Mouse (Mus musculus) heart, embryonic 10.5 days (tissue): ENCODE data around the gene Ccdc92. TPM values are rescaled to one million over a fixed set of nuclear protein-coding genes. Genes with fewer than 3 reads are reported as not detected.

Experiments
- DNase-seq: peaks from one replicate; pipeline ENCODE4 v3.0.0-alpha.2; 2017; ENCODE audit warnings: low spot score
- H3K27ac ChIP-seq: fragments of 300-500 bp; sonication (generic); 2 replicates; pipeline ENCODE4 v1.5.1; 2016; ENCODE audit warnings: mild to moderate bottlenecking
- H3K27me3 ChIP-seq: fragments of 300-500 bp; sonication (generic); 2 replicates; pipeline ENCODE4 v1.6.1; 2016; ENCODE audit warnings: mild to moderate bottlenecking; ENCODE audit not compliant: poor library complexity, insufficient read depth, severe bottlenecking
- H3K36me3 ChIP-seq: fragments of 300-500 bp; sonication (generic); 2 replicates; pipeline ENCODE4 v1.6.1; 2016; ENCODE audit warnings: mild to moderate bottlenecking, moderate library complexity
- H3K4me1 ChIP-seq: fragments of 300-500 bp; sonication (generic); 2 replicates; pipeline ENCODE4 v1.6.1; 2016; ENCODE audit warnings: mild to moderate bottlenecking
- H3K4me3 ChIP-seq: fragments of 300-500 bp; sonication (generic); 2 replicates; pipeline ENCODE4 v1.5.1; 2016; ENCODE audit warnings: mild to moderate bottlenecking, moderate library complexity
- H3K9me3 ChIP-seq: fragments of 300-500 bp; sonication (generic); 2 replicates; pipeline ENCODE4 v1.6.1; 2016; ENCODE audit warnings: mild to moderate bottlenecking, moderate library complexity
- WGBS: fragments of 180-500 bp; shearing (Covaris S2); methylation state at CpG from one replicate; pipeline ENCODE4 v1.1.7; 2016; 5-methylcytosine and 5-hydroxymethylcytosine counted together
- polyA plus RNA-seq: library from polyadenylated mRNA; unstranded; fragments of >200 nt; fragmentation: Nextera tagmentation; extraction: Ambion mirVana; gene quantifications from 2 replicates; pipeline ENCODE4 v1.2.1, GENCODE M21; 2016

The Ccdc92 gene
- polyA plus RNA-seq, 1 experiment from 2014 or later = 7.8 TPM

DNA sequence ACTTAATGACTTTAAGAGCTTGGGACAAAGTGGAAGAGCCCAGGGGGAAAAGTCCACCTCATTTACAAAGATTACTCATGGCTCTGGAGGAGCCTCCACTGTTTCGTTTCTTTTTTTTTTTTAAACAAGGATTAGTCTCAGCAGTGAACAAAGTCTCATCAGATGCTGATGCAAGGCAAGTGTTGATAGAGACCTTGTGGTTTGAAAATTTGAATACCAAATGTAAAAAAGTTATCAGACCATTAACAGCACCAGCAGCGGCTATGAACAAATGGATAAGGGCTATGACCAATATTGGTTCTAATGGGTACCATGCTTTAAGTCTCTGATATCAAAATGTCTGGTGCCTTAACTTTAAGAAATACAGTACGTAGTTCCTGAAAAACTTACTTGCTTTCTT, 13.2 kb downstream of the Ccdc92 start:
- H3K27me3 ChIP-seq = peaks cover 40% of the 10 kb centered on the region
- H3K4me1 ChIP-seq = peaks cover 37% of the 10 kb centered on the region
- H3K4me3 ChIP-seq = no peak overlapping the region
- 84% methylated on average over 3 of the region's 3 CpGs for WGBS
- H3K27ac ChIP-seq = no peak overlapping the region
- no peak for DNase-seq
- H3K9me3 ChIP-seq = no peaks in the 10 kb centered on the region
- no peaks in the 10 kb centered on the region for H3K36me3 ChIP-seq

DNA sequence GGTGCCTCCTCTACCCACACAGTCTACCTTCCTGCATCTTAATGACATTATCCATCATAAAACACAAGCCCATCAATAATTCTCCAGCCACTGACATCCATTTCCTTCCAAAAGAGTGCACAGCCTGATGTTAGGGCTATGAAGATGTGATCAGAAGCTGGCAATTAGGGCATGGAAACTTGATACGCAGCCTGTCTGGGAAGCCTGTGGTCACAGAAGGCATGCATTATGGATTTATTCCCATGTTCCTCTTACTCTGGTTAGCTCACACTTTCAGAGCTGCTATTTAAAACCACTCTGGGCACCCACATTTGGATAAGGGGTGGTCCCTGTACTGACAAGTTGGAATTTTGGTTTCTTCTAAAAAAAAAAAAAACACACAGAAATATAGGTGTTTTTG, 15.2 kb downstream of the Ccdc92 start:
- H3K27ac ChIP-seq = no peak overlapping the region
- peaks cover 31% of the 10 kb centered on the region for H3K4me1 ChIP-seq
- peaks cover 54% of the 10 kb centered on the region for H3K27me3 ChIP-seq
- H3K9me3 ChIP-seq = no peaks in the 10 kb centered on the region
- no peaks in the 10 kb centered on the region for H3K36me3 ChIP-seq
- DNase-seq = no peak
- WGBS = 71% methylated on average over 1 of the region's 1 CpGs
- no peak overlapping the region for H3K4me3 ChIP-seq

DNA sequence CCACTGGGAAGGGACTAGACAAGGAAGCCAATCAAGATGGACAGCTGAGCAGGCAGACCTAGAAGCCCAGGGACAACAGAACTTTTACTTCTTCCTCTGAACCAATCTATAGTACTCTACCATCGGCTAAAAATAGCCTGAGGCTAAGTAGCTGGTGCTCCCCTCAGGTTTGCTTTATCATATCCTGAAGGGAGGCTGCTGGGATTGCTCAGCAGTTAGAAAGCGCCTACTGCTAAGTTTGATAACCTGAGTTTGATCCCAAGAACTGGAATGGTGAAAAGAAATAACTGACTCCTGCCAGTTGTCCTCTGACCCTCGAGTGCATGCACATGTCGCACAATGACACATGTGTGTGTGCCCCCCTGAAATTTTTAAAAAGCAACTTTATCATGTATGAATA, 17.3 kb downstream of the Ccdc92 start:
- H3K36me3 ChIP-seq = no peaks in the 10 kb centered on the region
- peaks cover 38% of the 10 kb centered on the region for H3K4me1 ChIP-seq
- H3K27me3 ChIP-seq = peaks cover 65% of the 10 kb centered on the region
- DNase-seq = no peak
- 32% methylated on average over 4 of the region's 4 CpGs for WGBS
- H3K4me3 ChIP-seq = no peak overlapping the region
- peak overlapping the region; percentile 44; the same call in 1 of the 2 replicates for H3K27ac ChIP-seq
- no peaks in the 10 kb centered on the region for H3K9me3 ChIP-seq

DNA sequence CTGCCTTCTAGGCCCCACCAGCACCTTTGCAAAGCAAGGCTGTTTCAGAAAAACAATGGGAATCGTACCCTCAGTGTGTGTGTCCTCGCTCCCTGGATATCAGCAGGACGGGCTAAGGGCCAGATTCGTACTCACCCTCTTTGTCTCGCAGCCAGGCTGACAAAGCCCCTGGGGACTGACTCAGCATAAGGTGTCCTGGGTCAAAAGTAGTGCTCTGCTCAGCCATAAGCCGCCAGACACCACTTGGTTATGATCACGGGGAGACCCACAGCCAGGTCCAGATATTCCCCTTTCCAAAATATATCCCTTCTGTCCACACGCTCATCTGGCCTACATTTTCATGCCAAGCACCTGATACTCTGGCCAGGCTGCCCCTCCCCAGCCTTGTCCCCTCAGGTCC, 18.8 kb downstream of the Ccdc92 start:
- 74% methylated on average over 8 of the region's 8 CpGs for WGBS
- peaks cover 4% of the 10 kb centered on the region; the same call in 1 of the 2 replicates for H3K36me3 ChIP-seq
- no peak overlapping the region for H3K4me3 ChIP-seq
- DNase-seq = no peak
- H3K4me1 ChIP-seq = peaks cover 43% of the 10 kb centered on the region
- no peak overlapping the region for H3K27ac ChIP-seq
- H3K9me3 ChIP-seq = no peaks in the 10 kb centered on the region
- peaks cover 71% of the 10 kb centered on the region for H3K27me3 ChIP-seq

DNA sequence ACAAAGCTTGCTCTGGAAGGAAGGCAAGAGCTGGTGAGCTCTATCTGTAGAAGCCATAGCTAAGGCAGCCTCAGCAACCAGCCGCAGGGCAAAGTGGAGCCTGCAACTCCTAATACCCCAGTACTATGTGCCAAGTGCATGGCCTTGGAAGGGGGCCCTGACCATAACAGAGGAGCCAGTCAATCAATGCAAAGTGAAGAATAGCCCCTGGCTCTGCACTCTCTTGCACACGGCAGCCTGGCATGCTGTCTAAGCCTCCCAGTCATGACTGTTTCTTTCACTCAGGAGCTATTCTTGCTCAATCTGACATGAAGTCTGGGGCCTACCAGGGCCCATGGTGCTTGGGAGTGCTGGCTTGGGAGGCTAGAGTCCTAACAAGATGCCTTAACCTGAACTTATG, 21.6 kb downstream of the Ccdc92 start:
- H3K36me3 ChIP-seq = peaks cover 4% of the 10 kb centered on the region; the same call in 1 of the 2 replicates
- no peak for DNase-seq
- peaks cover 43% of the 10 kb centered on the region for H3K4me1 ChIP-seq
- H3K9me3 ChIP-seq = no peaks in the 10 kb centered on the region
- no peak overlapping the region for H3K27ac ChIP-seq
- WGBS = 55% methylated on average over 2 of the region's 2 CpGs
- no peak overlapping the region for H3K4me3 ChIP-seq
- peaks cover 82% of the 10 kb centered on the region for H3K27me3 ChIP-seq

DNA sequence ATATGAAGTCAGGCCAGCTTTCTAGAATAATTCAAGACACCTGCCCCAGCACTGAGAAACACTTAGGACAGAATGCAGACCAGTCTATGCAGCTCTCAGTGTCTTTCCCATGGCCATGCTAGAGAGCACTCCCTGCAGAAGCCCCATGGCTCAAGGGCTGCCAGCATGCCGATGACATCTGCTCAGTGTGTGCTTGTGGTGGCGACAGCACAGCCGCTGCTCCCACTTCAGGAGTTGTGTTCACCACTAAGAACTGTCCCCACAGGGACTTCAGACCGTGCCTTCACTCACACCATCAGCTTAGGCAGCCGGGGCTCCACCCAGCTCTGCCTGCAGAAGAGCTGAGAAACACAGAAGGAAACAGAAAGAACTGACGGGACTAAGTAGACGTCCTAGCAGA, 22.0 kb downstream of the Ccdc92 start:
- Histone ChIP-seq H3K27ac (no peak overlapping the region), H3K4me1 (peaks cover 38% of the 10 kb centered on the region), H3K27me3 (peaks cover 87% of the 10 kb centered on the region), H3K9me3 (no peaks in the 10 kb centered on the region), H3K4me3 (no peak overlapping the region), H3K36me3 (peaks cover 6% of the 10 kb centered on the region)
- WGBS = 36% methylated on average over 7 of the region's 7 CpGs
- DNase-seq = no peak

DNA sequence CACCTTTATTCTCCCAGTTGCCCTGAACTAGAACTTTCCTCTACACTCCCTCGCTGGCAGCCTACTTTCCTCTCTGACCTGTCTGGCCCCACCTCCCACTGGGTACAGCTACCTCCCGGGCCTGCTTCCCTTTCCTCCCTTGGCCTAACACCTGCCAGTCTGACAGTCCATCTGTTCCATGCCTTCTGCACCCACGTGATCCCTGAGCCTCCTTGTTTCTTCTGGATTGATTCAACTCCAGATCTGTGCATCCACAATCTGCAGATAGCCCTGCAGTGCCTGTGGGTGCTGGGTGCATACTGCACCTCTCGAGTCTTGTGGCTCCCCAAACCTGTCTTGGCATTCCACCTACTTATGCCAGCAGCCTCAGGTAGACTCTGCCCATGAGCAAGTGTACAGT, 25.6 kb downstream of the Ccdc92 start:
- 69% methylated on average over 4 of the region's 4 CpGs for WGBS
- Histone ChIP-seq H3K36me3 (peaks cover 6% of the 10 kb centered on the region), H3K27ac (no peak overlapping the region), H3K27me3 (peaks cover 94% of the 10 kb centered on the region), H3K4me1 (peaks cover 19% of the 10 kb centered on the region), H3K9me3 (no peaks in the 10 kb centered on the region), H3K4me3 (no peak overlapping the region)
- no peak for DNase-seq

DNA sequence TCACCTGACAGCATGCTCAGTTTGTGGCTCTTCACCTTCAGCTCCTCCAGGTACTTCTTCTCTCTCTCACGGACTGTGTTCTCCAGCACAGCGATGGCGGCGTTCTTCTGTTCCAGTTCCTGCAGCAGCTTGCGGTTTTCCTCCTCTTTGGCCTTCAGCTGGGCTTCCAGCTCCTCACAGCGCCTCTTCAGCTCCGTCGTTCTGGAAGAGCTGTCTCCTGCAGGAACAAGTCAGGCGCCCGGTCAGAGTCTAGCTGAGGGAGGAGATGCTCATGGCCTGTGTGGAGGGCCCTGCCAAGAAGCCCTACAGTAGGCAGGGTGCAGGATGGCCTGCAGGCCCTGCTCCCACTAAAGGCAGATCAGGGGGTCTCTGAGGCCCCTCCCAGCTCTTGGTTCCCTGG, 26.1 kb downstream of the Ccdc92 start:
- peaks cover 16% of the 10 kb centered on the region for H3K4me1 ChIP-seq
- peaks cover 6% of the 10 kb centered on the region for H3K36me3 ChIP-seq
- no peaks in the 10 kb centered on the region for H3K9me3 ChIP-seq
- H3K27ac ChIP-seq = no peak overlapping the region
- peaks cover 94% of the 10 kb centered on the region for H3K27me3 ChIP-seq
- WGBS = 88% methylated on average over 10 of the region's 10 CpGs
- H3K4me3 ChIP-seq = no peak overlapping the region
- no peak for DNase-seq

DNA sequence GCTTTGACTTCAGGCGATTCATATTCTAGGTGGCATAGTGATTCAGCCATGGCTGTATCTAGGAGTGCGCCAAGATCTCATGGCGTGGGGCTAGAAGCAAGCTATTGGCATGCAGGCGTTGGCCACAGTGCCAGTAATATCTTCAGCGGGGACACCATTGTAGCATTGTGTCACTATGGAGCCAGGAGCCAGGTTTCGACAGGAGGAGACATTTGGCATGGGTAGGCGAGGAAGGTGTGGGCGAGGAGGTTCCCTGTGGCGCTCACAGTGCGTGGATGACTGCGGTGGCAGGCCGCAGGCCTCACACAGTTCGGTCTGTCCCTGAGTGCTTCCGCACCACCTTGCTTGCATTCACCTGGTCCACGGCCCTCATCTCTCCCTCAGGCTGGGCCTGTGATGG, 27.0 kb downstream of the Ccdc92 start:
- Histone ChIP-seq H3K36me3 (peaks cover 6% of the 10 kb centered on the region), H3K4me3 (no peak overlapping the region), H3K9me3 (no peaks in the 10 kb centered on the region), H3K27me3 (peaks cover 97% of the 10 kb centered on the region), H3K27ac (no peak overlapping the region), H3K4me1 (peaks cover 8% of the 10 kb centered on the region)
- 88% methylated on average over 15 of the region's 15 CpGs for WGBS
- no peak for DNase-seq

DNA sequence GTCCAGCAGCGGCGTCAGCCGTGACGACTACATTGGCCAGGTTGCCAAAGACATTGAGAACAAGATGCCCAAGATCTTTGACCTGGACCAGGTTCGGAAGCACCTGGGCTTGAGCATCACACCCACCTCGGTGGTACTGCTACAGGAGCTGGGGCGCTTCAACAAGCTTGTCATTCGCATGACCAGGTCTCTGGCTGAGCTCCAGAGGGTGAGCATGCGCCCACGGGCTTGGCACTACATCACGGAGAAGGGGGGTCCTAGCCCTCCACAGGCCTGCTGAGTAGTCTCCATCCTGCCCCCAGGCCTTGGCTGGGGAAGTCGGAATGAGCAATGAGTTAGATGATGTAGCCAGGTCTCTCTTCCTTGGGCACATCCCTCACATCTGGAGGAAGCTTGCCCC, 31.9 kb downstream of the Ccdc92 start:
- H3K4me1 ChIP-seq = no peaks in the 10 kb centered on the region
- WGBS = 88% methylated on average over 12 of the region's 12 CpGs
- no peak overlapping the region for H3K27ac ChIP-seq
- no peaks in the 10 kb centered on the region for H3K9me3 ChIP-seq
- no peaks in the 10 kb centered on the region for H3K36me3 ChIP-seq
- H3K27me3 ChIP-seq = peaks cover 96% of the 10 kb centered on the region
- DNase-seq = no peak
- H3K4me3 ChIP-seq = no peak overlapping the region

DNA sequence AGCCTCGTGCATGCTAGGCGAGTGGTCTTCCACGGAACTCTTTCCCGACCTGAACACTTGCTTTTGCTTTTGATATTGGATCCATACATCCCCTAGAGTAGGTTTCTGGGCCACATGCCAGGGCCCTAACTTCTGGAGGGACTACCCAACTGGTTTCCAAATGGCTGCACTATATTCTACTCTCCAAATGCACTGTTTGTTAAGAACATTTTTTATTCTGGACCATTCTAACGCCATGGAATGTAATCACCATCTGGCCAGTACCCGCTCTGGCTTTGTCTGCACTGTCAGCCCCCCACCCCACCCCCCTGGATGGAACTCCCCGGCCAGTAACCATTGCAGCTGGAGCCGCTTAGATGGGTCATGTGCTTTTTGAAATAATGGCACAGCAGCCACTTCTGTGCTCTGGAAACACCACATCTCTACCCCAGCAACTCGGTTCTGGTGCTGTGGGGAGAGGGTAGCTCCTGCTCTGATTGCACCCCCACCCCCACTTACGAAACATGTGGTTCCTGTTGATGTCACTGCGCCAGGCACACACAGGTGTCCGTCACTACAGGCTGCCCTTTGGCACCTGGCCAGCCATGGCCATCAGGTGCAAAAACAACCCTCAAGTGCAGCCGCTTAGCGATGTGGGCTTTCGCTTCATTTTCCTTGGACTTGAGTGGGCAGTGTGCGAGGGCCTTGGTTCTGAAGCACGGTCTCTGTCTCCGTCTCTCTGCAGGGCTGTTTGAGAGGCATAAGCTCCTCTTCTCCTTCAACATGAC, 39.9 kb downstream of the Ccdc92 start:
- 83% methylated on average over 18 of the region's 18 CpGs for WGBS
- Histone ChIP-seq H3K27ac (no peak overlapping the region), H3K36me3 (no peaks in the 10 kb centered on the region), H3K4me1 (no peaks in the 10 kb centered on the region), H3K9me3 (peaks cover 6% of the 10 kb centered on the region), H3K4me3 (no peak overlapping the region), H3K27me3 (peaks cover 47% of the 10 kb centered on the region; the same call in 1 of the 2 replicates)
- no peak for DNase-seq

DNA sequence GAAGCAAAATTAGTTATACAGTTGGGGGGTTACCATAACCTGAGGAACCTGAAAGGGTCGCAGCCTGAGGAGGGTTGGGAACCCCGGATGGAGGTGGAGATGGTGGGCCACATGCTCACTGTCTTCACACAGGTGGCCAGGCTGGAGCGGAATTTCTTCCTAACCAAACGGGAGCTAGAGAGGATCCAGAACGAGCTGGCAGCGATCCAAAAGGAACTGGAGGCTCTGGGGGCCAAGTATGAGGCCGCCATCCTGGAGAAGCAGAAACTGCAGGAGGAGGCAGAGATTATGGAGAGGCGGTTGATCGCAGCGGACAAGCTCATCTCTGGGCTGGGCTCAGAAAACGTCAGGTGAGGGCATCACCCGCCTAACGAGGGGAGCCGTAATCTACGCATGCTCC, 45.2 kb downstream of the Ccdc92 start:
- Histone ChIP-seq H3K27me3 (peaks cover 32% of the 10 kb centered on the region; the same call in 1 of the 2 replicates), H3K27ac (no peak overlapping the region), H3K4me3 (no peak overlapping the region), H3K4me1 (no peaks in the 10 kb centered on the region), H3K9me3 (peaks cover 6% of the 10 kb centered on the region), H3K36me3 (no peaks in the 10 kb centered on the region)
- DNase-seq = no peak
- WGBS = 78% methylated on average over 15 of the region's 15 CpGs

DNA sequence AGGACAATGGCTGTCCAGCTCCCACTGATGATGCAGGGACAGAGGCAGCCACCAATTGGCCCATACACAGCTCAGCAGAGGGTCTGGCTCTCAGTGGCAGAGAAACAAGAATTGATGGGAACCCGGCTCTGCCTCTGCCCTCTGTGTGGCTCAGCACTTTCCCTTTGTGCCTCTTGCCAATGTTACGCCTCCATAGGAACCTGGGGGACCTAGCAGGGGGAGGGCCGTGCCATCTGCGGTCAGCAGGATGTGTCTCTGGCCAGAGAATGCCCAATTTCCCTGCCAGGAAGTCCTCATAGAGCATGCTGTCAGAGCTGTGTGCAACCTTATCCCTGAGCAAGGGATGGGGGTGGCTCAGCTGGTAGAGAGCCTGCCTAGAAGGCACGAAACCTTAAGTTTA, 47.4 kb downstream of the Ccdc92 start:
- no peak for DNase-seq
- 68% methylated on average over 5 of the region's 5 CpGs for WGBS
- Histone ChIP-seq H3K4me3 (no peak overlapping the region), H3K27me3 (0 out of 2 replicates have a peak, but pooled peaks cover 25% of the 10 kb centered on the region), H3K9me3 (peaks cover 6% of the 10 kb centered on the region), H3K4me1 (no peaks in the 10 kb centered on the region), H3K27ac (no peak overlapping the region), H3K36me3 (no peaks in the 10 kb centered on the region)

DNA sequence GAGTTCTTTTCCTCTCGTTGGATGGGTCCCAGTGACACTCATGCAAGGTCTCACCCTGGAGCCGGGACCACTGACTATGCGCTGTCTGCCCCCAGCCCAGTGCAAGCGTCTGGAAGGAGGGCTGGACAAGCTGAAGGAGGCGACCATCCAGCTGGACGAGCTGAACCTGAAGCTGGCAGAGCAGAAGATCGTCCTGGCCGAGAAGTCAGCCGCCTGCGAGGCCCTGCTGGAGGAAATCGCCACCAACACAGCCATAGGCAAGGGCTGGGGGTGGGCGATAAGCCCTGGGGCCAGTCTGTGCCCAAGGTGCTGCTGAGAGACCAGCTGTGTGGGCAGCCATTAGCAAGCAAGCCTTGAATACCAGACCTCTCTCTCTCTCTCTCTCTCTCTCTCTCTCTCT, 49.8 kb downstream of the Ccdc92 start:
- H3K36me3 ChIP-seq = no peaks in the 10 kb centered on the region

More for the DNA sequence above, 49.8 kb downstream of the Ccdc92 start:
- WGBS = 73% methylated on average over 12 of the region's 12 CpGs
- Histone ChIP-seq H3K9me3 (no peaks in the 10 kb centered on the region), H3K4me1 (no peaks in the 10 kb centered on the region), H3K4me3 (no peak overlapping the region), H3K27me3 (0 out of 2 replicates have a peak, but pooled peaks cover 16% of the 10 kb centered on the region), H3K27ac (no peak overlapping the region)
- DNase-seq = no peak
